Comparison of ENCODE assay signal across 8 mouse cellular contexts in the genomic region with DNA sequence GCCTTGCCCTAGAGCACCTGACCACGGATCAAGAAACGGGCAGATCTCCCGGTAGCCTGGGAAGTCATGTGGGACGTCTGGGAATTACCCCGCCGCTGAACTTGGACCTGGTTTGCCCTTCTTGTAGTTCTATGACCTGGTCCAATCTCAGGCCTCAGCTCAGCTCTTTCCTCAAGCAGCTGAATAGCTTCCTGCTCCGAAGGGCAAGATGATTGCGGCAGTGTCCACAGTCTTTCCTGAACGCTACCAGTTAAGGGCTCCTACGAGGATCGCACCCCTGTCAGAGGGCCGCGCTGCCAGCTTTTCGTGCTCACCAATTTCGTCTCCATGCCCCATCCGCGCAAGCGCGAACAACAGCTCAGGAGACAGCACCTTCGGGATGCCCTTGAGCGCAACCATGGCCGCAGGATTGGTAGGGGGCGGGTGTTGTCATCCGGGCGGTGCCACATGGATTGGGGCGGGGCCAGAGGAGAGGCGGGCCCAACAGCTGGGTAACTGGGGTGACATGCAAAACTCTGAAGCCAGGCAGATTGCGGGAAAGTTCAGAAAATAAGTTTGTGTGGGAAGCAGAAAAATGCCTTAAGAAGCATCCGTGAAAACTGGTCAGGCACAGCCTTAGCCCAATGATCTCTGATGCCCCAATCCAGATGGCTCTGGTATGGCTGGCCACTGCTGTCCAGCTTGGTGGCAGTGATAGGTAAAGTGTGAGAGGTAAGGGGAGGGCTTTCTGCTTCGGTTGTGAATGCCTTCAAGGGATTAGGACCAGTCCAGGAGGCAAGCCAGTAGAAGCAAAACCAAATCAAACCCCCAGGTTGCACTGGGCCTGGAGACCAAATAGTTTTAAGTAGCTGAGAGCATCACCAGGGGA. TPM values are rescaled to one million over a fixed set of nuclear protein-coding genes. Genes with fewer than 3 reads are reported as not detected.
DNase-seq lines count a peak whose midpoint lies in the region; ATAC-seq and TF ChIP-seq lines count a peak whose summit lies in the region.

A gene (minus strand): TSS at position 449 of the 868 bp plus-strand sequence.

- ATAC-seq in heart, embryonic 13.5 days (ENCODE audit: extremely low read depth, insufficient number of reproducible peaks, low FRiP score, low TSS enrichment), result peak; percentile 75; the same call in 1 of the 2 replicates
- ATAC-seq in liver, embryonic 13.5 days (ENCODE audit: low read depth), result peak; percentile 88
- peak; percentile 91 for ATAC-seq in stomach, embryonic 15.5 days (ENCODE audit: insufficient read depth, low FRiP score, low read depth)

- TF ChIP-seq EP300 in CH12.LX (IDR thresholded peaks at IDR 0.05; ENCODE audit: low read length), result no peak

- no peak within 1 kb of the TSS for H3K27ac ChIP-seq in CH12.LX (ENCODE audit: insufficient read depth, low read depth)
- peak within 1 kb of the TSS; percentile 78 for H3K27ac ChIP-seq in heart, embryonic 13.5 days (replicated peaks)
- H3K27ac ChIP-seq in liver, embryonic 13.5 days, result no peak within 1 kb of the TSS
- H3K27ac ChIP-seq in stomach, embryonic 15.5 days, result no peak within 1 kb of the TSS

- TF ChIP-seq RAD21 in CH12.LX (IDR thresholded peaks at IDR 0.05; ENCODE audit: low read depth, low read length), result no peak

- H3K9me3 ChIP-seq in CH12.LX (replicated peaks; ENCODE audit: low read length), result no peaks in the 10 kb centered on the region
- H3K9me3 ChIP-seq in heart, embryonic 13.5 days, result no peaks in the 10 kb centered on the region
- no peaks in the 10 kb centered on the region for H3K9me3 ChIP-seq in liver, embryonic 13.5 days (replicated peaks)
- no peaks in the 10 kb centered on the region for H3K9me3 ChIP-seq in stomach, embryonic 15.5 days

- in situ Hi-C loops in CH12.LX (cut with MboI; ENCODE audit: low pct_ligation_motif_present, low pct_unique_long_range_greater_than_20kb, low sequenced_read_pairs), result no loop called here

- 1% methylated on average over 30 of the region's 30 CpGs for WGBS in heart, embryonic 13.5 days
- 3% methylated on average over 30 of the region's 30 CpGs for WGBS in liver, embryonic 13.5 days (ENCODE audit: insufficient replicate concordance)
- 2% methylated on average over 30 of the region's 30 CpGs for WGBS in stomach, embryonic 15.5 days

- H3K4me3 ChIP-seq in CH12.LX (replicated peaks in 1 of 3; ENCODE audit: low read depth in 2 of 3, low read length in 2 of 3, poor library complexity in 1 of 3), result no peak within 1 kb of the TSS
- H3K4me3 ChIP-seq in heart, embryonic 13.5 days, result peak within 1 kb of the TSS; percentile 56
- peak within 1 kb of the TSS; percentile 52 for H3K4me3 ChIP-seq in liver, embryonic 13.5 days (replicated peaks)
- H3K4me3 ChIP-seq in stomach, embryonic 15.5 days (replicated peaks), result peak within 1 kb of the TSS; percentile 48

- H3K27me3 ChIP-seq in CH12.LX (replicated peaks), result no peaks in the 10 kb centered on the region
- no peaks in the 10 kb centered on the region for H3K27me3 ChIP-seq in heart, embryonic 13.5 days (replicated peaks)
- H3K27me3 ChIP-seq in liver, embryonic 13.5 days, result no peaks in the 10 kb centered on the region
- H3K27me3 ChIP-seq in stomach, embryonic 15.5 days (replicated peaks), result no peaks in the 10 kb centered on the region

- H3K36me3 ChIP-seq in CH12.LX (replicated peaks in 1 of 2; ENCODE audit: control insufficient read depth in 1 of 2, insufficient read depth in 1 of 2, low read length in 1 of 2), result peaks cover 11 to 26% of the 10 kb centered on the region in 2 experiments
- H3K36me3 ChIP-seq in heart, embryonic 13.5 days, result peaks cover 59% of the 10 kb centered on the region
- peaks cover 7% of the 10 kb centered on the region for H3K36me3 ChIP-seq in liver, embryonic 13.5 days
- H3K36me3 ChIP-seq in stomach, embryonic 15.5 days, result peaks cover 5% of the 10 kb centered on the region

- peaks cover 0 to 4% of the 10 kb centered on the region in 2 experiments; a peak in 1 of 4 replicates for H3K4me1 ChIP-seq in CH12.LX (ENCODE audit: control insufficient read depth in 1 of 2, insufficient read depth in 2 of 2)
- peaks cover 14% of the 10 kb centered on the region for H3K4me1 ChIP-seq in heart, embryonic 13.5 days
- peaks cover 21% of the 10 kb centered on the region for H3K4me1 ChIP-seq in liver, embryonic 13.5 days (replicated peaks)
- H3K4me1 ChIP-seq in stomach, embryonic 15.5 days, result peaks cover 16% of the 10 kb centered on the region

- no peaks in the 10 kb centered on the region for H3K79me2 ChIP-seq in CH12.LX (replicated peaks; ENCODE audit: control insufficient read depth, extremely low read depth, insufficient read depth, poor library complexity, severe bottlenecking)

- TF ChIP-seq CTCF in CH12.LX (conservative IDR thresholded peaks at IDR 0.05 in 1 of 2, IDR thresholded peaks at IDR 0.05 in 1 of 2; ENCODE audit: low read depth in 2 of 2, low read length in 2 of 2), result no peak

- no peak within 1 kb of the TSS for H3K9ac ChIP-seq in CH12.LX (ENCODE audit: insufficient read depth, low read depth)
- H3K9ac ChIP-seq in heart, embryonic 13.5 days, result peak within 1 kb of the TSS; percentile 87
- H3K9ac ChIP-seq in liver, embryonic 13.5 days, result peak within 1 kb of the TSS; percentile 66
- H3K9ac ChIP-seq in stomach, embryonic 15.5 days, result peak within 1 kb of the TSS; percentile 12; the same call in 1 of the 2 replicates

- no peak within 1 kb of the TSS for H3K4me2 ChIP-seq in CH12.LX (ENCODE audit: insufficient read depth, low read depth, poor library complexity, severe bottlenecking)
- peak within 1 kb of the TSS; percentile 75 for H3K4me2 ChIP-seq in heart, embryonic 13.5 days
- H3K4me2 ChIP-seq in liver, embryonic 13.5 days, result peak within 1 kb of the TSS; percentile 69
- peak within 1 kb of the TSS; percentile 84 for H3K4me2 ChIP-seq in stomach, embryonic 15.5 days

- dilution Hi-C loops in CH12.LX (cut with MboI; ENCODE audit: extremely low pct_ligation_motif_present, extremely low pct_unique_long_range_greater_than_20kb, low sequenced_read_pairs), result no loop called here

- no peak for TF ChIP-seq POLR2A in CH12.LX (IDR thresholded peaks at IDR 0.05; ENCODE audit: low read depth, low read length)

- no peak for DNase-seq in CH12.LX (ENCODE audit: extremely low read depth)
- peak; percentile 40 for DNase-seq in c-Kit-negative CD71-positive TER-119-positive erythroid progenitor cells, embryonic 14.5 days (ENCODE audit: low read depth, low spot score)
- peak; percentile 52 for DNase-seq in fibroblast of lung, adult 2 months (ENCODE audit: low read depth)
- DNase-seq in kidney, postnatal 10 days, result peak; percentile 92
- DNase-seq in liver, embryonic 13.5 days, result peak; percentile 80
- DNase-seq in neural tube, embryonic 10.5 days (ENCODE audit: extremely low spot score, low spot score), result peak; percentile 68

TF ChIP-seq in CH12.LX, 34 proteins besides CTCF, POLR2A, EP300 and RAD21:
- TF ChIP-seq MEF2A (IDR thresholded peaks at IDR 0.05; ENCODE audit: borderline replicate concordance, low read depth, low read length) (no peak), NRF1 (IDR thresholded peaks at IDR 0.05; ENCODE audit: low read depth, low read length) (0 out of 2 replicates have a peak, but pooled peaks have one; percentile 18), JUND (conservative IDR thresholded peaks at IDR 0.05; ENCODE audit: low read depth, low read length) (no peak)

RNA-seq across cellular contexts. Expression of the gene that starts here (rescaled TPM):
- total RNA-seq in CH12.LX (2012; rRNA removed) (0.76 and 1.8 TPM in 2 replicates), CH12.LX (2014; rRNA removed) (not detected in 2 replicates)
- 0.64 and 0.86 TPM in 2 replicates for polyA plus RNA-seq in CH12.LX (2012; ENCODE audit: insufficient read length, low read depth)
- polyA plus RNA-seq in heart, embryonic 13.5 days (2015; fragmentation: Nextera tagmentation; extraction: Ambion mirVana), result 74.4 and 80.9 TPM in 2 replicates
- 6.8 and 7.6 TPM in 2 replicates for polyA plus RNA-seq in liver, embryonic 13.5 days (2015; fragmentation: Nextera tagmentation; extraction: Ambion mirVana)
- polyA plus RNA-seq in stomach, embryonic 15.5 days (2015; fragmentation: Nextera tagmentation; extraction: Ambion mirVana), result 32.4 and 41.4 TPM in 2 replicates

Comparison
In these comparisons a context has a peak if more than half of its experiments do, and no peak if none do; other contexts are left out.
1. H3K4me3 ChIP-seq: peak in heart, embryonic 13.5 days (single experiment), liver, embryonic 13.5 days (single experiment) and stomach, embryonic 15.5 days (single experiment); none in CH12.LX (0 of 3).
2. Peak in every context shown above with its lines, with median percentiles within 50 percentile points of each other: ATAC-seq.